Mouse (Mus musculus) heart, postnatal 0 days (tissue): Measurements from ENCODE around the gene Rnf183.

Experiments used
- CTCF ChIP-seq: IDR thresholded peaks from 2 replicates; pipeline ENCODE4 v1.5.1; 2016; ENCODE audit warnings: antibody characterized with exemption, control low read depth, low read depth
- EP300 ChIP-seq: IDR thresholded peaks from 2 replicates; pipeline ENCODE4 v1.6.1; 2016; ENCODE audit warnings: antibody characterized with exemption, low read depth

- TF ChIP-seq CTCF: no peak
- TF ChIP-seq EP300: no peak
Measured at GRCm38 (mm10) chr4:62419091-62419490, 16.0 kb downstream of the Rnf183 start.
